Mouse (Mus musculus): Measurements from ENCODE around the gene Gng8. TPM values are rescaled to one million over a fixed set of nuclear protein-coding genes. Genes with fewer than 3 reads are reported as not detected.

Gng8 gene
- total and polyA plus RNA-seq, 2 experiments from 2014 or later, result 0.27 to 1.7 TPM

DNA sequence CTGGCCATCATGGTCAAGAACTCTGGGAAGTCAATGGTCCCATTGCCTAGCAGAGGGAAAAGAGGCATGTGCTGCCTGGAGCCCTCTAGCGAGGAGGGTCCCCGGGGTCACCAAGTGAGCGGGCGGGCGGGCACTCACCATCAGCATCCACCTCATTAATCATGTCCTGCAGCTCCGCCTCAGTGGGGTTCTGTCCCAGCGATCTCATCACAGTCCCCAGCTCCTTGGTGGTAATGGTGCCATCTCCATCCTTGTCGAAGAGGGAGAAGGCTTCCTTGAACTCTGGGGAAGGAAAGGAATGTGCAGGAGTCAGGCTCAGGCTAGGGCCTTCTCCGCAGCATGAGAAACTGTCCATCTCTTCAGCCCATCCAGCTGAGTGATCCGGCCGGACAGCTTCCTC is 25.9 kb downstream of the Gng8 start:
- H3K27ac ChIP-seq (ENCODE audit: low read depth), result no peak overlapping the region

GRCm38 (mm10) chr7:16918014-16918413 is 26.4 kb downstream of the Gng8 start:
- Histone ChIP-seq H3K9ac (replicated peaks; ENCODE audit: low read depth, low read length) (no peak overlapping the region), H3K27me3 (ENCODE audit: control insufficient read depth, insufficient read depth, low read length) (no peaks in the 10 kb centered on the region), H3K4me3 (ENCODE audit: low read depth, low read length) (no peak overlapping the region), H3K4me1 (ENCODE audit: control insufficient read depth, insufficient read depth) (peaks cover 42% of the 10 kb centered on the region), H3K4me2 (ENCODE audit: low read depth, low read length) (no peak overlapping the region), H3K27ac (ENCODE audit: low read depth) (no peak overlapping the region), H3K36me3 (replicated peaks; ENCODE audit: control insufficient read depth, insufficient read depth, low read length) (peaks cover 61% of the 10 kb centered on the region), H3K9me3 (replicated peaks; ENCODE audit: control insufficient read depth, low read length) (no peaks in the 10 kb centered on the region)
- 82% methylated on average over 9 of the region's 9 CpGs for WGBS
- no peak for DNase-seq (ENCODE audit: low spot score)
- ATAC-seq (ENCODE audit: insufficient read depth, low read depth), result no peak
- no peak for TF ChIP-seq EP300 (IDR thresholded peaks at IDR 0.05; ENCODE audit: low read depth)
- TF ChIP-seq CTCF (IDR thresholded peaks at IDR 0.05; ENCODE audit: low read depth), result no peak

More for the DNA sequence above, 25.9 kb downstream of the Gng8 start:
- H3K27me3 ChIP-seq (ENCODE audit: control insufficient read depth, insufficient read depth, low read length), result no peaks in the 10 kb centered on the region
- H3K4me3 ChIP-seq (ENCODE audit: low read depth, low read length), result no peak overlapping the region
- H3K36me3 ChIP-seq (replicated peaks; ENCODE audit: control insufficient read depth, insufficient read depth, low read length), result peaks cover 61% of the 10 kb centered on the region
- H3K4me1 ChIP-seq (ENCODE audit: control insufficient read depth, insufficient read depth), result peaks cover 36% of the 10 kb centered on the region
- 79% methylated on average over 11 of the region's 11 CpGs for WGBS
- H3K4me2 ChIP-seq (ENCODE audit: low read depth, low read length), result no peak overlapping the region
- no peak for TF ChIP-seq CTCF (IDR thresholded peaks at IDR 0.05; ENCODE audit: low read depth)
- no peak for TF ChIP-seq EP300 (IDR thresholded peaks at IDR 0.05; ENCODE audit: low read depth)
- DNase-seq (ENCODE audit: low spot score), result no peak
- ATAC-seq (ENCODE audit: insufficient read depth, low read depth), result no peak
- H3K9ac ChIP-seq (replicated peaks; ENCODE audit: low read depth, low read length), result no peak overlapping the region
- no peaks in the 10 kb centered on the region for H3K9me3 ChIP-seq (replicated peaks; ENCODE audit: control insufficient read depth, low read length)

GRCm38 (mm10) chr7:16918670-16919069 is 27.1 kb downstream of the Gng8 start:
- 76% methylated on average over 3 of the region's 3 CpGs for WGBS
- no peak overlapping the region for H3K9ac ChIP-seq (replicated peaks; ENCODE audit: low read depth, low read length)
- TF ChIP-seq CTCF (IDR thresholded peaks at IDR 0.05; ENCODE audit: low read depth), result no peak
- no peak for TF ChIP-seq EP300 (IDR thresholded peaks at IDR 0.05; ENCODE audit: low read depth)
- H3K4me3 ChIP-seq (ENCODE audit: low read depth, low read length), result no peak overlapping the region
- H3K27ac ChIP-seq (ENCODE audit: low read depth), result no peak overlapping the region
- no peak overlapping the region for H3K4me2 ChIP-seq (ENCODE audit: low read depth, low read length)
- no peak for DNase-seq (ENCODE audit: low spot score)
- no peak for ATAC-seq (ENCODE audit: insufficient read depth, low read depth)
- peaks cover 45% of the 10 kb centered on the region for H3K4me1 ChIP-seq (ENCODE audit: control insufficient read depth, insufficient read depth)
- peaks cover 61% of the 10 kb centered on the region for H3K36me3 ChIP-seq (replicated peaks; ENCODE audit: control insufficient read depth, insufficient read depth, low read length)
- H3K9me3 ChIP-seq (replicated peaks; ENCODE audit: control insufficient read depth, low read length), result no peaks in the 10 kb centered on the region
- H3K27me3 ChIP-seq (ENCODE audit: control insufficient read depth, insufficient read depth, low read length), result no peaks in the 10 kb centered on the region

GRCm38 (mm10) chr7:16919395-16920149 is 28.0 kb downstream of the Gng8 start:
- Histone ChIP-seq H3K4me3 (ENCODE audit: low read depth, low read length) (no peak overlapping the region), H3K4me1 (ENCODE audit: control insufficient read depth, insufficient read depth) (peaks cover 45% of the 10 kb centered on the region), H3K27me3 (ENCODE audit: control insufficient read depth, insufficient read depth, low read length) (no peaks in the 10 kb centered on the region), H3K36me3 (replicated peaks; ENCODE audit: control insufficient read depth, insufficient read depth, low read length) (peaks cover 56% of the 10 kb centered on the region), H3K4me2 (ENCODE audit: low read depth, low read length) (no peak overlapping the region), H3K9me3 (replicated peaks; ENCODE audit: control insufficient read depth, low read length) (no peaks in the 10 kb centered on the region), H3K9ac (replicated peaks; ENCODE audit: low read depth, low read length) (0 out of 2 replicates have a peak overlapping the region, but pooled peaks have one; percentile 10), H3K27ac (ENCODE audit: low read depth) (no peak overlapping the region)
- ATAC-seq (ENCODE audit: insufficient read depth, low read depth) (no peak), DNase-seq (ENCODE audit: low spot score) (no peak)
- TF ChIP-seq EP300 (IDR thresholded peaks at IDR 0.05; ENCODE audit: low read depth) (no peak), CTCF (IDR thresholded peaks at IDR 0.05; ENCODE audit: low read depth) (no peak)
- 67% methylated on average over 13 of the region's 13 CpGs for WGBS

DNA sequence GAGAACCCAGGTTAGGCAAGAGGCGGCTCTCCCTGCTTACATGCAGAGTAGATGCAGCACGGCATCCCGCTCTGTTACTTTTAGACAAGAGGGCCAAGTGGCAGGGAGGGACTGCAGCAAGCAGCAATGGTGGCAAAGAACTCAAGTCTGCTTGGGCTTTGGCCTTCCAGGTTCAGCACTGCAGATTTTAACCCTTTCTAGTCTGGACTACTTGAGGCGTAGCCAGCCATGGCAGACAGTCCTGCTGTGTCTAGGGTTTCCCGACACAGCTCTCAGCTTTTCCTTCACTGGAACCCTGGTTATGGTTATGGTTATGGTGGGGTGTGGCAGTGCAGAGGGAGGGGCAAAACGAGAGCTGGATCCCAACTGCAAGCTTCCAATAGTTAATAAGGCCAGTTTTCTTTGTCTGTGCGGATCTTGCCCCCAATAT is 28.6 kb downstream of the Gng8 start:
- Histone ChIP-seq H3K36me3 (replicated peaks; ENCODE audit: control insufficient read depth, insufficient read depth, low read length) (peaks cover 50% of the 10 kb centered on the region), H3K9me3 (replicated peaks; ENCODE audit: control insufficient read depth, low read length) (no peaks in the 10 kb centered on the region), H3K9ac (replicated peaks; ENCODE audit: low read depth, low read length) (0 out of 2 replicates have a peak overlapping the region, but pooled peaks have one; percentile 10), H3K4me2 (ENCODE audit: low read depth, low read length) (no peak overlapping the region), H3K27ac (ENCODE audit: low read depth) (no peak overlapping the region), H3K4me3 (ENCODE audit: low read depth, low read length) (no peak overlapping the region), H3K27me3 (ENCODE audit: control insufficient read depth, insufficient read depth, low read length) (no peaks in the 10 kb centered on the region), H3K4me1 (ENCODE audit: control insufficient read depth, insufficient read depth) (peaks cover 45% of the 10 kb centered on the region)
- DNase-seq (ENCODE audit: low spot score) (no peak), ATAC-seq (ENCODE audit: insufficient read depth, low read depth) (no peak)
- WGBS, result 83% methylated on average over 7 of the region's 7 CpGs
- TF ChIP-seq EP300 (IDR thresholded peaks at IDR 0.05; ENCODE audit: low read depth), result no peak
- no peak for TF ChIP-seq CTCF (IDR thresholded peaks at IDR 0.05; ENCODE audit: low read depth)
